Mouse (Mus musculus) liver, embryonic 12.5 days (tissue): ENCODE data around the gene Pik3ca. TPM values are rescaled to one million over a fixed set of nuclear protein-coding genes. Genes with fewer than 3 reads are reported as not detected.

Source experiments
- ATAC-seq: fragments of 200-750 bp; cut with Nextera tagmentation; 2 replicates; pipeline ENCODE4 v1.8.0; 2017; ENCODE audit warnings: moderate number of reproducible peaks, mild to moderate bottlenecking, moderate library complexity
- H3K27ac ChIP-seq: fragments of 300-500 bp; sonication (generic); 2 replicates; pipeline ENCODE4 v1.5.1; 2016; ENCODE audit warnings: mild to moderate bottlenecking
- H3K27me3 ChIP-seq: fragments of 300-500 bp; sonication (generic); replicated peaks from 2 replicates; pipeline ENCODE4 v1.6.1; 2016; ENCODE audit warnings: mild to moderate bottlenecking, moderate library complexity
- H3K36me3 ChIP-seq: fragments of 300-500 bp; sonication (generic); 2 replicates; pipeline ENCODE4 v1.6.1; 2016; ENCODE audit warnings: mild to moderate bottlenecking, moderate library complexity
- H3K4me1 ChIP-seq: fragments of 300-500 bp; sonication (generic); 2 replicates; pipeline ENCODE4 v1.6.1; 2016
- H3K4me2 ChIP-seq: fragments of 300-500 bp; sonication (generic); 2 replicates; pipeline ENCODE4 v1.6.1; 2016; ENCODE audit warnings: mild to moderate bottlenecking, moderate library complexity
- H3K4me3 ChIP-seq: fragments of 300-500 bp; sonication (generic); 2 replicates; pipeline ENCODE4 v1.5.1; 2016; ENCODE audit warnings: mild to moderate bottlenecking, moderate library complexity
- H3K9ac ChIP-seq: fragments of 300-500 bp; sonication (generic); 2 replicates; pipeline ENCODE4 v1.6.1; 2016; ENCODE audit warnings: mild to moderate bottlenecking, moderate library complexity
- H3K9me3 ChIP-seq: fragments of 300-500 bp; sonication (generic); replicated peaks from 2 replicates; pipeline ENCODE4 v1.6.1; 2016; ENCODE audit warnings: mild to moderate bottlenecking, moderate library complexity
- WGBS: fragments of 180-500 bp; shearing (Covaris S2); methylation state at CpG from one replicate; pipeline ENCODE4 v1.1.7; 2016; ENCODE audit not compliant: insufficient replicate concordance; 5-methylcytosine and 5-hydroxymethylcytosine counted together
- polyA plus RNA-seq: library from polyadenylated mRNA; unstranded; fragments of >200 nt; fragmentation: Nextera tagmentation; extraction: Ambion mirVana; gene quantifications from 2 replicates; pipeline ENCODE4 v1.2.1, GENCODE M21; 2016

The Pik3ca gene
- polyA plus RNA-seq, 1 experiment from 2014 or later, result 5.6 TPM

GRCm38 (mm10) chr3:32509496-32510374, 112.3 kb downstream of the Pik3ca start, which contains the start of gene Zfp639:
TSS of gene Zfp639 (plus strand) at chr3:32510259.
- H3K27ac ChIP-seq, result peak within 1 kb of the TSS; percentile 94
- H3K9me3 ChIP-seq, result no peaks in the 10 kb centered on the region
- H3K4me2 ChIP-seq, result peak within 1 kb of the TSS; percentile 95
- H3K27me3 ChIP-seq, result no peaks in the 10 kb centered on the region
- H3K36me3 ChIP-seq, result peaks cover 10% of the 10 kb centered on the region
- H3K9ac ChIP-seq, result peak within 1 kb of the TSS; percentile 96
- H3K4me1 ChIP-seq, result peaks cover 57% of the 10 kb centered on the region
- peak within 1 kb of the TSS; percentile 86 for H3K4me3 ChIP-seq
- ATAC-seq, result peak; percentile 58
- WGBS, result 11% methylated on average over 24 of the region's 24 CpGs

- Histone ChIP-seq H3K36me3 (peaks cover 17% of the 10 kb centered on the region), H3K4me2 (peak overlapping the region; percentile 95), H3K4me3 (peak overlapping the region; percentile 86), H3K9ac (peak overlapping the region; percentile 96), H3K9me3 (no peaks in the 10 kb centered on the region), H3K27ac (peak overlapping the region; percentile 94), H3K27me3 (no peaks in the 10 kb centered on the region), H3K4me1 (peaks cover 61% of the 10 kb centered on the region)
- WGBS, result under 1% methylated on average over 56 of the region's 69 CpGs
- peak; percentile 95 for ATAC-seq
Measured at GRCm38 (mm10) chr3:32510375-32511190, 113.1 kb downstream of the Pik3ca start.

- peak overlapping the region; percentile 86 for H3K4me3 ChIP-seq
- 2% methylated on average over 13 of the region's 13 CpGs for WGBS
- no peaks in the 10 kb centered on the region for H3K27me3 ChIP-seq
- H3K36me3 ChIP-seq, result peaks cover 23% of the 10 kb centered on the region
- peak overlapping the region; percentile 94 for H3K27ac ChIP-seq
- ATAC-seq, result no peak
- H3K4me2 ChIP-seq, result peak overlapping the region; percentile 95
- peak overlapping the region; percentile 96 for H3K9ac ChIP-seq
- no peaks in the 10 kb centered on the region for H3K9me3 ChIP-seq
- H3K4me1 ChIP-seq, result peaks cover 64% of the 10 kb centered on the region
Measured at GRCm38 (mm10) chr3:32511191-32511550, 113.7 kb downstream of the Pik3ca start.

GRCm38 (mm10) chr3:32512686-32513284, 115.3 kb downstream of the Pik3ca start:
- WGBS, result 37% methylated on average over 7 of the region's 7 CpGs
- Histone ChIP-seq H3K4me3 (peak overlapping the region; percentile 86), H3K9me3 (no peaks in the 10 kb centered on the region), H3K27ac (peak overlapping the region; percentile 94), H3K4me2 (peak overlapping the region; percentile 95), H3K36me3 (peaks cover 39% of the 10 kb centered on the region), H3K27me3 (no peaks in the 10 kb centered on the region), H3K9ac (peak overlapping the region; percentile 44), H3K4me1 (peaks cover 64% of the 10 kb centered on the region)
- ATAC-seq, result no peak

GRCm38 (mm10) chr3:32513528-32513927, 116.1 kb downstream of the Pik3ca start:
- peaks cover 45% of the 10 kb centered on the region for H3K36me3 ChIP-seq
- peak overlapping the region; percentile 86 for H3K4me3 ChIP-seq
- no peaks in the 10 kb centered on the region for H3K9me3 ChIP-seq
- peaks cover 63% of the 10 kb centered on the region for H3K4me1 ChIP-seq
- H3K27ac ChIP-seq, result peak overlapping the region; percentile 94
- peak overlapping the region; percentile 44 for H3K9ac ChIP-seq
- no peak for ATAC-seq
- H3K27me3 ChIP-seq, result no peaks in the 10 kb centered on the region
- peak overlapping the region; percentile 95 for H3K4me2 ChIP-seq

Other genes starting within 250 kb of the Pik3ca start
- gene Zmat3, start 31.7 kb upstream of the Pik3ca start, polyA plus RNA-seq, result 0.82 and 0.91 TPM in 2 replicates
- not detected in 2 replicates for gene Kcnmb3, start 94.6 kb downstream of the Pik3ca start, polyA plus RNA-seq
- 29.8 and 31.8 TPM in 2 replicates for gene Zfp639, start 112.6 kb downstream of the Pik3ca start, polyA plus RNA-seq
- gene Mfn1, start 131.8 kb downstream of the Pik3ca start, polyA plus RNA-seq, result 28.0 and 33.4 TPM in 2 replicates
- 12.4 and 14.4 TPM in 2 replicates for gene Gnb4, start 218.9 kb downstream of the Pik3ca start, polyA plus RNA-seq